Mouse (Mus musculus) neural tube, embryonic 12.5 days (tissue): ENCODE results near the gene Ptprc. TPM values are rescaled to one million over a fixed set of nuclear protein-coding genes. Genes with fewer than 3 reads are reported as not detected.

ENCODE experiments used
- ATAC-seq: fragments of 200-750 bp; cut with Nextera tagmentation; 2 replicates; pipeline ENCODE4 v1.8.0; 2017; ENCODE audit warnings: low read depth, mild to moderate bottlenecking, moderate TSS enrichment, moderate library complexity; ENCODE audit not compliant: low FRiP score
- H3K27ac ChIP-seq: fragments of 300-500 bp; sonication (generic); 2 replicates; pipeline ENCODE4 v1.5.1; 2016
- H3K27me3 ChIP-seq: fragments of 300-500 bp; sonication (generic); replicated peaks from 2 replicates; pipeline ENCODE4 v1.6.1; 2016; ENCODE audit warnings: mild to moderate bottlenecking
- H3K36me3 ChIP-seq: fragments of 300-500 bp; sonication (generic); 2 replicates; pipeline ENCODE4 v1.6.1; 2016; ENCODE audit warnings: mild to moderate bottlenecking
- H3K4me1 ChIP-seq: fragments of 300-500 bp; sonication (generic); 2 replicates; pipeline ENCODE4 v1.6.1; 2016
- H3K4me2 ChIP-seq: fragments of 300-500 bp; sonication (generic); replicated peaks from 2 replicates; pipeline ENCODE4 v1.6.1; 2016; ENCODE audit warnings: mild to moderate bottlenecking
- H3K4me3 ChIP-seq: fragments of 300-500 bp; sonication (generic); 2 replicates; pipeline ENCODE4 v1.5.1; 2016
- H3K9ac ChIP-seq: fragments of 300-500 bp; sonication (generic); 2 replicates; pipeline ENCODE4 v1.6.1; 2016; ENCODE audit warnings: mild to moderate bottlenecking
- H3K9me3 ChIP-seq: fragments of 300-500 bp; sonication (generic); 2 replicates; pipeline ENCODE4 v1.6.1; 2016; ENCODE audit warnings: mild to moderate bottlenecking
- WGBS: fragments of 180-500 bp; shearing (Covaris S2); methylation state at CpG from one replicate; pipeline ENCODE4 v1.1.7; 2016; 5-methylcytosine and 5-hydroxymethylcytosine counted together
- polyA plus RNA-seq: library from polyadenylated mRNA; unstranded; fragments of >200 nt; fragmentation: Nextera tagmentation; extraction: Ambion mirVana; gene quantifications from 2 replicates; pipeline ENCODE4 v1.2.1, GENCODE M21; 2016

The Ptprc gene
- polyA plus RNA-seq, 1 experiment from 2014 or later = 1.4 TPM

DNA sequence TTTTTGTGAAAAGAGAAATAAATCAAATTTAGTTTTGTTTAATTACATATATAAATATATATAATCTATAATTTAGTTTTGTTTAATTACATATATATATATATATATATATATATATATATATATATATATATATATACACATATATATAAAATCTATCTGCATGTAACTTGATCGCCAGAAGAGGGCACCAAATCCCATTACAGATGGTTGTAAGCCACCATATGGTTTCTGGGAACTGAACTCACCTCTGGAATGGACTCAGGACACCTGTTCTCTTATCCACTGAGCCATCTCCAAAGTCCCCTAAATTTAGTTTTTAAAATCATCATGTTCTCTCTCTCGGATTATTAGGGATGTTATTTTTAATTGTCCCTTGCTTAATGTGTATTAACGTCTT is 51.6 kb downstream of the Ptprc start:
- Histone ChIP-seq H3K4me2 (no peak overlapping the region), H3K36me3 (no peaks in the 10 kb centered on the region), H3K4me1 (no peaks in the 10 kb centered on the region), H3K4me3 (no peak overlapping the region), H3K27ac (no peak overlapping the region), H3K9me3 (no peaks in the 10 kb centered on the region), H3K9ac (no peak overlapping the region), H3K27me3 (no peaks in the 10 kb centered on the region)
- 46% methylated on average over 3 of the region's 3 CpGs for WGBS
- no peak for ATAC-seq

DNA sequence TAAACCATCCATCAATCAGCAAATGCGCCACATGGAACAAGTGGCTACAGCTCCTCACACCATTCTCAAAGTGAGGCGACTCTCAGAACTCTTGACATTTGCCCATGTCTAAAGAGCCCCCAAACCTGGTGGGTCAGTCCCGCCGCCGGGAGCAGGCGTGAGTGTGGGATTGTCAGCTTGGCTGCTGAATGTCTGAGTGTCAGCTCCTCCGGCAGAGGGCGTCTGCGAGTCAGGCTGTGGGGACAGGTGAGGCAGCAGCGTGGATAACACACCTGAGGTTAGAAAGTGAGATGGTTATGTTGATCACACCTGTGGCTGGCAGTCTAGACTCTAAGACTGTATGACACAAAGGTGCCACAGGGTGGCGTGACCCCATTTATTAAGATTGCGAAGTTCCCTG is 55.6 kb downstream of the Ptprc start:
- Histone ChIP-seq H3K9me3 (no peaks in the 10 kb centered on the region), H3K4me2 (no peak overlapping the region), H3K4me3 (no peak overlapping the region), H3K27ac (no peak overlapping the region), H3K36me3 (no peaks in the 10 kb centered on the region), H3K27me3 (no peaks in the 10 kb centered on the region), H3K4me1 (no peaks in the 10 kb centered on the region), H3K9ac (no peak overlapping the region)
- 60% methylated on average over 12 of the region's 12 CpGs for WGBS
- no peak for ATAC-seq

DNA sequence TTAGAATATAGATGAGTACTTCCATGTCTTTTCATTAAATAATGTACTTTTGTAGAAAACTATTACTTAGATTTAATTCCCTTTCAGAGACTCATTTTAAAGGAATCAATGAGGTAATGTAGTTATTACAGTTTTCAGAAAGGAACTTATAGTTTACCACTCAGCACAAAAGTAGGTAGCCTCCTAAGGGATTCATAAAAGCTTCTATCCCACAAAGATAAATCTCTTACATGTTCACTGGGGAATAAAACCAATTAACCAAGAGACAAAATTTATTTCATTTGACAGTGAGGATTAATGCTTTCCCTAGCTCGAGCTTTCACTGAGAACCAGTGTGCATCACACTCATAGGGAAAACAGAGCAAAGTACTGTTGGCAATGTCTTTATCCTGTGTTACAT is 82.3 kb downstream of the Ptprc start:
- no peaks in the 10 kb centered on the region for H3K9me3 ChIP-seq
- H3K27me3 ChIP-seq = no peaks in the 10 kb centered on the region
- no peaks in the 10 kb centered on the region for H3K36me3 ChIP-seq
- H3K4me3 ChIP-seq = no peak overlapping the region
- no peak overlapping the region for H3K4me2 ChIP-seq
- no peaks in the 10 kb centered on the region for H3K4me1 ChIP-seq
- WGBS = 46% methylated on average over 1 of the region's 1 CpGs
- H3K9ac ChIP-seq = no peak overlapping the region
- H3K27ac ChIP-seq = no peak overlapping the region
- ATAC-seq = no peak

DNA sequence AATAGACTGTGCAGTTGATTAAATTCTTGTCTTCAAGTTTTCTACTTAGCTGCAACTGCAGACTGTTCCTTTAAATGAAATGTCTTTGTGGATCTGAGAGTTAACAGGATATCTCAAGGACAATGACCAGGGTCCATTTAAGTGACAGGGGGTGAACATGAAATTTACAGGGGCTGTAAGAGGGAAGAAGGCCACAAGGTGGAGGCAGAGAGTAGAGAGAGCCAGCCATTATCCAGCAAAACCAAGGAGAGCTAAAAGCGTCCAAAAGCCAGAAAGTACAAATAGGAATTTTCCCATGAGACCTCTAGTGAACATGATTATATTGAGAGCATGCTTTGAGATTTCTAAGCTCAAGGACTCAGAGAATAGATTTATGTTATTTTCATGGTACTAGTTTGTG is 89.7 kb downstream of the Ptprc start:
- ATAC-seq = no peak
- Histone ChIP-seq H3K9me3 (no peaks in the 10 kb centered on the region), H3K27me3 (no peaks in the 10 kb centered on the region), H3K4me3 (no peak overlapping the region), H3K4me1 (no peaks in the 10 kb centered on the region), H3K9ac (no peak overlapping the region), H3K4me2 (no peak overlapping the region), H3K27ac (no peak overlapping the region), H3K36me3 (no peaks in the 10 kb centered on the region)
- WGBS = 3% methylated on average over 1 of the region's 1 CpGs

DNA sequence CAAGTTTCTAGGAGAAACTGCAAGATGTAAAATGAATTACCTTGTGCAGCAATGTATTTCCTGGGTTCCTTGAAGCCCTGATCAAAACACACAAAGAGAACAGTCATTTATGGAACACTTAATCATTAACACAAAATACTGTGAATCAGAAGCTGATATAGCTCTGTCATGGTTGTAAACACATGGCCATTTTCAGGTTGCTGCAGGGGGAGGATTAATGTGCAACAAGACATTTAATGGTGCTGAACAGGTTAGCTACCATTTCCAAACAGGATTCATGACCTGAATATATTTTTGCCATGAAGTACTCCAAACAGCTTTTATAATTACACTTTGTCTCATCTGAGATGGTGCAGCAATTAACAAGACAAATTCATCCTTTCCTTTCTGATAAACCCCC is 91.8 kb downstream of the Ptprc start:
- no peak for ATAC-seq
- H3K4me2 ChIP-seq = no peak overlapping the region
- H3K27ac ChIP-seq = no peak overlapping the region
- no peaks in the 10 kb centered on the region for H3K4me1 ChIP-seq
- H3K9ac ChIP-seq = no peak overlapping the region
- no peaks in the 10 kb centered on the region for H3K27me3 ChIP-seq
- no peaks in the 10 kb centered on the region for H3K36me3 ChIP-seq
- H3K4me3 ChIP-seq = no peak overlapping the region
- H3K9me3 ChIP-seq = no peaks in the 10 kb centered on the region

DNA sequence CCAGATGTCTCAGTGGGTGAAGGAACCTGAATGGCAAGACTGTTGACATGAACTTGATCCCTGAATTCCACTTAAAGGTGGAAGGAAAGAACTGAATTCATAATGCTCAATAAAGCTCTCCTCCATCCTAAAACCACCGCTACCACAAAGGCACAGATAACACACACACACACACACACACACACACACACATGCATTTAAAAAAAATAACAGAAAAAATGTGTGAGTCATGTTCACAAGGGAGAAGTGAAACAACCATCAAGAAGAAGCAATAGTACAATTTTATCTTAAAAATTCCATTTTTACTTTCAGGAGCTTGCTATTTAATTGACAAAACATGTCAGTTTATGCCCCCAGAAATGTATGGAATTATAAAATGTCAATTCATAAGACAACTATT is 95.2 kb downstream of the Ptprc start:
- no peak for ATAC-seq
- Histone ChIP-seq H3K27me3 (no peaks in the 10 kb centered on the region), H3K9ac (no peak overlapping the region), H3K4me1 (no peaks in the 10 kb centered on the region), H3K4me3 (no peak overlapping the region), H3K4me2 (no peak overlapping the region), H3K36me3 (no peaks in the 10 kb centered on the region), H3K9me3 (no peaks in the 10 kb centered on the region), H3K27ac (no peak overlapping the region)
- 100% methylated on average over 1 of the region's 1 CpGs for WGBS

DNA sequence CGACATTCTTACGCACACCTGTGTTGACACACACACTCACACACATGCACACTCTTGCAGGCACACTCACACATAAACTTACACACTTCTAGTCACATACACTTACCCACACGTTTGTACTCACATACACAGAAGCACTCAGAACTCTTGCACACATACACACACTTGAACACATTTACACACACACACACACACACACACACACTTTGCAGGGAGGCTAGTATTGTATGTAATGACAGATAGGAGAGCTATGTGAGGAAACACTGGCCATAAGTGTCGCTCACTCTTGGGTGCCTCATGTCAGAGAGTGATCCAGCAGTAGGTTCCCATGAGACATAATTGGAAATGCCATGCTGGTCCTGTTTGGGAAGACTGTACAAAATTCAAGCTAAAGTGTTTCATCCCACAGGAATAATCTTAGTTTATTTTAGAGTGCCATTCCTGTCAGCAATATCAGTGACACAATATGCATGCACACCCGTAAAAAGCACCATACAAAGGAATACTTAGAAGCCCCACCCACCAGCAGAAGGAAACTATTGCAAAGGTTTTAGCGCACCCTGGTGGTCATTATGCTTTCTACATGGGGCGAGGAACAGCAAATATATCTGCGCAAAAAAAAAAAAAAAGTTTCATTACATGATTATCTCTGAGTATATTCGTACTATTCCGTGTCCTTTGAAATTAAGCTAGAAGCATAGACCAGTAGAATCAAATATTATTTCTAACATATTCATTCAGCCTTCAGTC is 131.1 kb downstream of the Ptprc start:
- whole genome bisulfite sequencing = 38% methylated on average over 10 of the region's 10 CpGs
- Histone ChIP-seq H3K9me3 (no peaks in the 10 kb centered on the region), H3K4me1 (peaks cover 6% of the 10 kb centered on the region; the same call in 1 of the 2 replicates), H3K9ac (no peak overlapping the region), H3K36me3 (no peaks in the 10 kb centered on the region), H3K4me3 (no peak overlapping the region), H3K4me2 (no peak overlapping the region), H3K27ac (no peak overlapping the region), H3K27me3 (no peaks in the 10 kb centered on the region)
- ATAC-seq = peak; percentile 59; the same call in 1 of the 2 replicates

DNA sequence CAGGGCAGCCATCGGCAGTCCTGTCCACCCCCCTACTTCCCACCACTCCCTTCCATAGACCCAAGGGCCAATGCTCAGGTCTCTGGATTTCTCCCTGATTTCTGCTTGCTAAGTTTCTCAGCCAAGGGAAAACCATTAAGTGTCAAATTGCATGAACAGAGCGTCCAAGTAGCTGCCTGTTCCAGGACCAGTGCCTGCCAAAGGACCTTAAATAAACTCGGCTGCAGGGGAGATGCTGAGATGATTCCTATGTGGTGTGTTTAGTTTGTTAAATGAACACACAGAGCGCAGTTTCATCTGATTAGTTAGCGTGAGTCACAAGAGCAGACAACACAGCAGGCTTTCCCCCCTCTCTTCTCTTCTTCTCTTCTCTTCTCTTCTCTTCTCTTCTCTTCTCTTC is 135.0 kb downstream of the Ptprc start:
- H3K4me1 ChIP-seq = peaks cover 13% of the 10 kb centered on the region
- H3K4me3 ChIP-seq = no peak overlapping the region
- H3K36me3 ChIP-seq = no peaks in the 10 kb centered on the region
- H3K4me2 ChIP-seq = no peak overlapping the region
- no peaks in the 10 kb centered on the region for H3K27me3 ChIP-seq
- no peaks in the 10 kb centered on the region for H3K9me3 ChIP-seq
- WGBS = 58% methylated on average over 5 of the region's 5 CpGs
- no peak overlapping the region for H3K27ac ChIP-seq
- H3K9ac ChIP-seq = no peak overlapping the region
- no peak for ATAC-seq

DNA sequence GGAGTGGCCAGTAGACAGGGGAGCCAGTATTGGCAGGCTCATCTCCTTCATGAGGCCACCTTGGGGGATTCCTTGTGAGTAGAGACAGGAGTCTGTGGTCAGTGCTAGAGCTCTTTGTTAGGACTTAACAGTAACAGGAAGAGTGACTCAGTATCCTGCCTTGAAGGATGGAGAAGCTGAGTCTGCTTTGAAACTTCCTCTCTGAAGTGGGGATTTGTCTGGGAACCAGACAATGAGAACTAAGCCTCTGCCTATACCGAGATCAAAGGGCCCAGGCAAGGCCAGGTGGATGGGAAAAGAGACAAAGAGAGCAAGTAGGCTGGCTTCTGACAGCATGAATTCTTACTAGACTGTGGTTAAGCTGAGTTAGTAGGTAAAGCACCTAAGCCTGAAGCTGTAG is 136.3 kb downstream of the Ptprc start:
- Histone ChIP-seq H3K4me3 (no peak overlapping the region), H3K4me2 (no peak overlapping the region), H3K9me3 (no peaks in the 10 kb centered on the region), H3K27me3 (no peaks in the 10 kb centered on the region), H3K27ac (no peak overlapping the region), H3K9ac (no peak overlapping the region), H3K4me1 (peaks cover 13% of the 10 kb centered on the region), H3K36me3 (no peaks in the 10 kb centered on the region)
- WGBS = 29% methylated on average over 1 of the region's 1 CpGs
- ATAC-seq = no peak

DNA sequence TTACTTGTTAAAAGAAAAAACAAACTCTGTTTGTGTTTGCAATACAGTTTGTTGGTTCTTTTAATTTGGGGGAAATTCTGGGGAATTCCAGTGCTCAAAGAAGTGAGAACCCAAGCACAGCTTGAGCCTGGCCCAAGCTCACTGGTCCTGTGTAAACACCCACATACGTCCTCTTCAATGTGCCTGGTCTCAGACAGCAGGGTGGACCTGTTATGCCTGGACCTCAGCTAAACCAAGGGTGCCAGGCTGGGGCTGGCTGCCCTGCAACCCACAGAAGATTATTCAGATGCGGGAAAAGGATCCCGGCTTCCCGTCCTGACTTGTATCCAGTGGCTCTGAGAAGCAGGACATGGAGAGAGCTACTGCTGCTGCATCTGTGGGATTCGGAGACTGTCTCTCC is 138.0 kb downstream of the Ptprc start:
- Histone ChIP-seq H3K9ac (no peak overlapping the region), H3K9me3 (no peaks in the 10 kb centered on the region), H3K36me3 (no peaks in the 10 kb centered on the region), H3K4me3 (no peak overlapping the region), H3K27ac (no peak overlapping the region), H3K4me2 (no peak overlapping the region), H3K27me3 (no peaks in the 10 kb centered on the region), H3K4me1 (peaks cover 13% of the 10 kb centered on the region)
- no peak for ATAC-seq
- 70% methylated on average over 5 of the region's 5 CpGs for WGBS

DNA sequence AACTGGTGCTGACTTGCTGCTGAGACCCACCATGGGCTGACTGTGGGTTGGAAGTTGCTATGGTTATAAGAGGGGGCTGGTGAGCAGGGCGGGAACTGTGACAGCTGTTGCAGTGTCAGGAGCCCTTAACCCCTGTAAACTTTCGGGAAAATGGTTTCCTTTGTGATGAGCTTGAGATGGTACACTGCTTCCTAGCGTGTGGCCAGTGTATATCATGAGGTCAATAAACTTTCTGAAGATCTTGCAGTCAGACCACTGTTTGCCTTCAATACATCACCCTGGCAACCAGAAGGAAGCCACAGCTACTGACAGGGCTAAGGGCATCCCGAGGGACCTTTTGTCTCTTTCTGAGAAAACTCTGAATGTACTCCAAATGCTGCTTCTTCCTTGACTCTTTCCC is 145.9 kb downstream of the Ptprc start:
- Histone ChIP-seq H3K4me2 (no peak overlapping the region), H3K27ac (no peak overlapping the region), H3K9ac (no peak overlapping the region), H3K27me3 (no peaks in the 10 kb centered on the region), H3K36me3 (no peaks in the 10 kb centered on the region), H3K4me1 (peaks cover 12% of the 10 kb centered on the region), H3K9me3 (no peaks in the 10 kb centered on the region), H3K4me3 (no peak overlapping the region)
- ATAC-seq = peak; percentile 94
- 4% methylated on average over 4 of the region's 4 CpGs for WGBS

DNA sequence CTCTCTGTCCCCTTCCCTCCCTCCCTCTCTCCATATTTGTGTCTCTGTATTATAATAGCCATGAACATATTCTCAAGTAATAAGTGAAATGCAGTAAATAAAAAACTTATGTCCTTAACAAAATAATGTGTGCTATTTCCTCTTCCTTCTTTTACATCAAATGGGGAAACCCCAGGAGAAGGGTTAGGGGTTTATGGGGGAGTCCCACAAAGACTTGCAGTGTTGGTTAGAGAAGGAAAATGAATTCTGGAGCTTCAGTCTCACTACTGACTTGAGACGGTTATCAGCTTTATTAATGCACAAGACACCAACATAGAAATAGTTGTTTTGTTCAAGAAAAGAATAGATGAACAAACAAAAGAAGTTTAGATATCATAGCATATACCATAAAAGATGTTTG is 150.2 kb downstream of the Ptprc start:
- Histone ChIP-seq H3K9me3 (no peaks in the 10 kb centered on the region), H3K27ac (no peak overlapping the region), H3K4me1 (peaks cover 26% of the 10 kb centered on the region), H3K9ac (no peak overlapping the region), H3K4me2 (no peak overlapping the region), H3K4me3 (no peak overlapping the region), H3K36me3 (no peaks in the 10 kb centered on the region), H3K27me3 (no peaks in the 10 kb centered on the region)
- 93% methylated on average over 1 of the region's 1 CpGs for WGBS
- ATAC-seq = no peak

DNA sequence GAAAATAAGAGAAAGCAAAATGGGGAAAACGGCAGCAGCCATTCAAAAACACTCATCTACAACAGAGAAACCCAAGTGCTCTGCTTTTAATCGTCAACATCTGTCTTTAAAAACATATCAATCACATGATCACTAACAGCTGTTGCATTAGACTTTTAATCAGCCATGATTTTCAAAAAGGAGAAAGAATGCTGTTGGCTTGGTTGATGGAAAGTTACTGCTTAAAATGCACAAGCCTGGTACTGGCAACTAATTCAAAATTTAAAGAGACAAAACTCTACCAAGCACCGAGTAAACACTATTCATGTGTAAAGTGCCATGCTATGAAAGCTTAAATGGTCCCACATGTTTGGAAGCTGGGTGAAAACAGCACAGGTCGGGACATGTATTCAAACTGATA is 151.9 kb downstream of the Ptprc start:
- Histone ChIP-seq H3K9me3 (no peaks in the 10 kb centered on the region), H3K27ac (no peak overlapping the region), H3K9ac (no peak overlapping the region), H3K4me3 (no peak overlapping the region), H3K4me1 (peaks cover 14% of the 10 kb centered on the region), H3K4me2 (no peak overlapping the region), H3K36me3 (no peaks in the 10 kb centered on the region), H3K27me3 (no peaks in the 10 kb centered on the region)
- no peak for ATAC-seq
- 32% methylated on average over 4 of the region's 4 CpGs for WGBS
